In genomic region chr3:102463339-102463738, GRCm38 (mm10) we compare ENCODE assay signal across 21 mouse cellular contexts. TPM values are rescaled to one million over a fixed set of nuclear protein-coding genes. Genes with fewer than 3 reads are reported as not detected.
"Had no signal": no experiment of that assay in that cellular context is flagged by ENCODE, and none has a peak within 500 bp of the region (broad histone marks: within the 10 kb centered on the region; RNA-seq: fewer than 3 reads in every experiment).

No protein-coding gene starts in this region.

- H3K4me1 ChIP-seq: liver, embryonic 13.5 days; liver, embryonic 15.5 days; megakaryocyte, embryonic 14.5 days; midbrain, embryonic 13.5 days; midbrain, embryonic 15.5 days; neural tube, embryonic 12.5 days had no signal

- H3K9me3 ChIP-seq: liver, embryonic 13.5 days; liver, embryonic 15.5 days; megakaryocyte, embryonic 14.5 days; midbrain, embryonic 13.5 days; midbrain, embryonic 15.5 days; neural tube, embryonic 12.5 days; stomach, embryonic 15.5 days had no signal

- H3K36me3 ChIP-seq: liver, embryonic 13.5 days; liver, embryonic 15.5 days; midbrain, embryonic 13.5 days; midbrain, embryonic 15.5 days; neural tube, embryonic 12.5 days; stomach, embryonic 15.5 days had no signal

- H3K27ac ChIP-seq: liver, embryonic 13.5 days; liver, embryonic 15.5 days; macrophage; midbrain, embryonic 13.5 days; midbrain, embryonic 15.5 days; neural tube, embryonic 12.5 days; stomach, embryonic 15.5 days; stomach, postnatal 0 days had no signal

- H3K4me2 ChIP-seq: liver, embryonic 13.5 days; liver, embryonic 15.5 days; lung, embryonic 14.5 days; midbrain, embryonic 11.5 days; midbrain, embryonic 13.5 days; midbrain, embryonic 15.5 days; neural tube, embryonic 12.5 days; stomach, embryonic 15.5 days had no signal

- H3K4me3 ChIP-seq: liver, embryonic 13.5 days; liver, embryonic 15.5 days; megakaryocyte, embryonic 14.5 days; midbrain, embryonic 13.5 days; midbrain, embryonic 15.5 days; neural tube, embryonic 12.5 days; stomach, embryonic 15.5 days had no signal

- ATAC-seq: liver, postnatal 0 days; midbrain, embryonic 13.5 days; midbrain, embryonic 15.5 days had no signal

- H3K27me3 ChIP-seq: liver, embryonic 13.5 days; stomach, embryonic 15.5 days had no signal

- DNase-seq: liver, embryonic 13.5 days; liver, postnatal 0 days; lung, embryonic 14.5 days; lung, postnatal 14 days; lung, postnatal 36 days; right cerebral cortex, postnatal 14 days; thymus, adult 2 months; thymus, postnatal 25 days; thymus, postnatal 4 days had no signal

- H3K9ac ChIP-seq: liver, embryonic 13.5 days; liver, embryonic 15.5 days; liver, postnatal 0 days; lung, embryonic 14.5 days; midbrain, embryonic 13.5 days; midbrain, embryonic 15.5 days; neural tube, embryonic 12.5 days; stomach, embryonic 15.5 days had no signal

RNA-seq across cellular contexts. Expression of gene Ngf, which starts 6.4 kb away (rescaled TPM):
- total RNA-seq: megakaryocyte progenitor cell, adult 5-6 weeks; monocyte, adult 5-6 weeks; neutrophil, adult 5-6 weeks had no signal
- polyA plus RNA-seq: macrophage had no signal
